Mouse (Mus musculus): ENCODE measurements around the gene Gm28047. TPM values are rescaled to one million over a fixed set of nuclear protein-coding genes. Genes with fewer than 3 reads are reported as not detected.
"Not testable (repeated sequence)": the region's sequence is repeated elsewhere in the genome, so short reads cannot be mapped to it uniquely, and the experiment has no call there.

Gm28047 gene
- polyA plus RNA-seq, 1 experiment from 2014 or later = 0.36 TPM

DNA sequence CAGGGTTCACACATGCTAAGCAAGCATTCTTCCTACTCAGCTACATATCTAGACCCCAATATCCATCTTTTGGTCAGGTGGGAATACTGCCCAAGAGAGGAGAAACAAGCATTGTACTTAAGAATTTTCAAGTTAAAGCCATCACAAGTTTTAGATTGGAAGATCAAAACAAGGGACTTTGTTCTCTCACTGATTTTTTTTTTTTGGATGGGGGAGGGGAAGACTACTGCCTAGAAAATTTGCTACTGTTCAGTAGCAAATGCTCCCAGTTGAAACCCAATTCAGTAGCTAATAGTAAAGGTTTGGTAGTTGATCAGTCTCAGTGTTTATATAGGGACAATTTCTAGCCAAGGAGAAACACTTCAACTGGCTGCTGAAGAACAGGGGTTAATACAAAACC lies 2.3 kb downstream of the Gm28047 start:
- H3K4me1 ChIP-seq (ENCODE audit: insufficient read depth, low read length) = peaks cover 22% of the 10 kb centered on the region
- no peak overlapping the region for H3K9ac ChIP-seq (replicated peaks; ENCODE audit: low read length)
- no peaks in the 10 kb centered on the region for H3K9me3 ChIP-seq (ENCODE audit: low read length)
- H3K36me3 ChIP-seq (ENCODE audit: insufficient read depth, low read length) = 0 out of 2 replicates have a peak, but pooled peaks cover 3% of the 10 kb centered on the region
- no peak for ATAC-seq (ENCODE audit: low FRiP score, low TSS enrichment)
- no peaks in the 10 kb centered on the region for H3K27me3 ChIP-seq (ENCODE audit: insufficient read depth, low read length)
- no peak overlapping the region for H3K4me3 ChIP-seq (ENCODE audit: low read length)
- no peak overlapping the region for H3K27ac ChIP-seq (ENCODE audit: low read length)
- 0 out of 2 replicates have a peak overlapping the region, but pooled peaks have one; percentile 3 for H3K4me2 ChIP-seq (replicated peaks; ENCODE audit: low read depth, low read length)

DNA sequence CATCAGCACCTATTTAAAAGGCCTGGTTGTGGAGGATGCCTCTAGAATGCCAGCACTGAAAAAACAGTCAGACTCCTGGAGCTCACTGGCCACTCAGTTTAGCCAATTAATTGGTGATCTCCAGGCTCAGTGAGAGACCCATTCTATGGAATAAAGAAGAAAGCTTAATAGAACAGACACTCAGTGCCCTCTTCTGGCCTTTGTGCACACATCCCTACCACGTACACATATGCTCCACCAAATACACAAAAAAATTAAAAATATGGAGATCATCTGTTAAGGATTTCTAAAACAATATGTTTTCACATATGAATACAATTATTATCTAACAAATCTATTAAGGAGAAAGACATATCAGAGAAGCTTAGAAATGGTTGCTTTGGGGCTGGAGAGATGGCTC lies 4.1 kb downstream of the Gm28047 start:
- no peak overlapping the region for H3K9ac ChIP-seq (replicated peaks; ENCODE audit: low read length)
- H3K4me2 ChIP-seq (replicated peaks; ENCODE audit: low read depth, low read length) = no peak overlapping the region
- no peak overlapping the region for H3K4me3 ChIP-seq (ENCODE audit: low read length)
- H3K27ac ChIP-seq (ENCODE audit: low read length) = no peak overlapping the region
- peaks cover 16% of the 10 kb centered on the region for H3K4me1 ChIP-seq (ENCODE audit: insufficient read depth, low read length)
- H3K9me3 ChIP-seq (ENCODE audit: low read length) = no peaks in the 10 kb centered on the region
- H3K36me3 ChIP-seq (ENCODE audit: insufficient read depth, low read length) = 0 out of 2 replicates have a peak, but pooled peaks cover 3% of the 10 kb centered on the region
- H3K27me3 ChIP-seq (ENCODE audit: insufficient read depth, low read length) = no peaks in the 10 kb centered on the region
- ATAC-seq (ENCODE audit: low FRiP score, low TSS enrichment) = no peak
- 74% methylated on average over 1 of the region's 1 CpGs for WGBS

DNA sequence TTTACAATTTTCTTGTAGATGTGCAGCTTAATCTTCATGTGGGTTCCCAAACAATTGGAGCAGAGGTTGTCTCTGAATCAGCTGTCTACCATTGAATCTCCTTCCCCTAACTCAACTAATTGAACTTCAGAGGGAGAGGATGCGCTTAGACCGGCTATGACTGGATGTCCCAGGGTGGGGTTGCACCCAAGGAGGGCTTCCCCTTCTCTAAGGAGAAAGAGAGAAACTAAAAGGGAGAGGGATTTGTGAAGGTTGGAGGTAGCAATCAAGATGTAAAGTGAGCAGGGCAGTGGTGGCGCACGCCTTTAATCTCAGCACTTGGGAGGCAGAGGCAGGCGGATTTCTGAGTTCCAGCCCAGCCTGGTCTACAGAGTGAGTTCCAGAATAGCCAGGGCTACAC lies 5.4 kb downstream of the Gm28047 start:
- H3K4me2 ChIP-seq (replicated peaks; ENCODE audit: low read depth, low read length) = no peak overlapping the region
- H3K27ac ChIP-seq (ENCODE audit: low read length) = no peak overlapping the region
- 0 out of 2 replicates have a peak, but pooled peaks cover 3% of the 10 kb centered on the region for H3K36me3 ChIP-seq (ENCODE audit: insufficient read depth, low read length)
- peaks cover 15% of the 10 kb centered on the region for H3K4me1 ChIP-seq (ENCODE audit: insufficient read depth, low read length)
- ATAC-seq (ENCODE audit: low FRiP score, low TSS enrichment) = no peak
- 96% methylated on average over 5 of the region's 5 CpGs for WGBS
- no peaks in the 10 kb centered on the region for H3K27me3 ChIP-seq (ENCODE audit: insufficient read depth, low read length)
- no peak overlapping the region for H3K9ac ChIP-seq (replicated peaks; ENCODE audit: low read length)
- H3K9me3 ChIP-seq (ENCODE audit: low read length) = no peaks in the 10 kb centered on the region
- H3K4me3 ChIP-seq (ENCODE audit: low read length) = no peak overlapping the region

DNA sequence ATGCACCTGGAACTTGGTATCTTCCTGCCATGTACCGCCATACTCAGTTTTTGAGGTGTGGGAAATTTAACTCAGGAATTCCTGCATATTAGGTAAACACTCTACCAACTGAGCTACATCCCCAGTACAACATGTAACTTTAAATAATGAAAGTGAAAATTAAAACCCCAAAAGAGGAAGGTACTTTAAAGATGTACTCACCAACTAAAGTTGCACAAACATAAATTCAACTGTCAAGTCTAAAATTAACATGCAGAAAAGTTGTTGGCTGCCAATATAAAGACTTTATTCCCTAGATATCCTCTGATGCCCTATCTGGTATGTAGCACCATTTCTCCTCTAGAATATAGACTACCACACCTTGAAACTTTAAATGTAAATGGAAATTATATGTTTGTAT lies 7.2 kb downstream of the Gm28047 start:
- H3K27me3 ChIP-seq (ENCODE audit: insufficient read depth, low read length) = no peaks in the 10 kb centered on the region
- 0 out of 2 replicates have a peak, but pooled peaks cover 3% of the 10 kb centered on the region for H3K36me3 ChIP-seq (ENCODE audit: insufficient read depth, low read length)
- H3K4me1 ChIP-seq (ENCODE audit: insufficient read depth, low read length) = peaks cover 5% of the 10 kb centered on the region; the same call in 1 of the 2 replicates
- WGBS = 88% methylated on average over 1 of the region's 1 CpGs
- ATAC-seq (ENCODE audit: low FRiP score, low TSS enrichment) = no peak
- H3K9me3 ChIP-seq (ENCODE audit: low read length) = no peaks in the 10 kb centered on the region
- no peak overlapping the region for H3K4me3 ChIP-seq (ENCODE audit: low read length)
- no peak overlapping the region for H3K9ac ChIP-seq (replicated peaks; ENCODE audit: low read length)
- no peak overlapping the region for H3K27ac ChIP-seq (ENCODE audit: low read length)
- H3K4me2 ChIP-seq (replicated peaks; ENCODE audit: low read depth, low read length) = no peak overlapping the region

DNA sequence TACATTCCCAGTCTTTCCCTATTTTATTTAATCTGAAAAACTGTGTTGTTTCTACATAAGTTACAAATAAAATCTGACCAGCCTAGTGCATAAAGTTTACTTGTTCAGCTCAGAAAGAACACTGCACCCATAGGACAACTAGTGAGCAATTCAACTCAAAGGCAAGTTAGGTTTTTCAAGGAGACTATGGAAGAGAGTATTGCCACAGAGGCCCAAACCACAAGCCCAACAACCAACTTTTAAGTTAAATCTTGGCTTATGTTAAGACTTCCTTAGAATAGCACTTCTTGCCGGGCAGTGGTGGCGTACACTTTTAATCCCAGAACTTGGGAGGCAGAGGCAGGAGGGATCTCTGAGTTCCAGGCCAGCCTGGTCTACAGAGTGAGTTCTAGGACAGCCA lies 8.7 kb downstream of the Gm28047 start:
- Histone ChIP-seq H3K27ac (ENCODE audit: low read length) (no peak overlapping the region), H3K9ac (replicated peaks; ENCODE audit: low read length) (no peak overlapping the region), H3K36me3 (ENCODE audit: insufficient read depth, low read length) (0 out of 2 replicates have a peak, but pooled peaks cover 3% of the 10 kb centered on the region), H3K9me3 (ENCODE audit: low read length) (no peaks in the 10 kb centered on the region), H3K4me1 (ENCODE audit: insufficient read depth, low read length) (no peaks in the 10 kb centered on the region), H3K4me2 (replicated peaks; ENCODE audit: low read depth, low read length) (no peak overlapping the region), H3K27me3 (ENCODE audit: insufficient read depth, low read length) (no peaks in the 10 kb centered on the region), H3K4me3 (ENCODE audit: low read length) (no peak overlapping the region)
- WGBS = 97% methylated on average over 2 of the region's 2 CpGs
- ATAC-seq (ENCODE audit: low FRiP score, low TSS enrichment) = no peak

DNA sequence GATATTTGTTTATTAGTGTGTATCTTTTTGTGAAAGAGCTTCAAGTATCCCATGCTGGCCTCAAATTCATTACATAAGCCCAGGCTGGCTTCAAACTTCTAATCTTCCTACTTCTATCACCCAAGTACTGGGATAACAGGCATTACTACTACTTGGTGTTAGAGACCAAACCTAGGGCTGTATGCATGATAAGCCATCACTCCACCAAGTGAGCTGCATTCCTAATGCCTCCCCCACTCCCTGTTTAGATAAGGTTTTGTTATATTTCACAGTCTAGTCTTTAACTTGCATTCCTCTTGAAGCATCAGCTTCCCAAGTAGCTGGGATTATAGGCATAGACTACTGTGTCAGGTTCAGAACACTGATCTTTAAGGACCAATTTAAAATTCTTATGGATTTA lies 10.6 kb downstream of the Gm28047 start:
- Histone ChIP-seq H3K27ac (ENCODE audit: low read length) (no peak overlapping the region), H3K27me3 (ENCODE audit: insufficient read depth, low read length) (no peaks in the 10 kb centered on the region), H3K4me3 (ENCODE audit: low read length) (no peak overlapping the region), H3K9ac (replicated peaks; ENCODE audit: low read length) (no peak overlapping the region), H3K4me1 (ENCODE audit: insufficient read depth, low read length) (no peaks in the 10 kb centered on the region), H3K4me2 (replicated peaks; ENCODE audit: low read depth, low read length) (no peak overlapping the region), H3K9me3 (ENCODE audit: low read length) (no peaks in the 10 kb centered on the region), H3K36me3 (ENCODE audit: insufficient read depth, low read length) (no peaks in the 10 kb centered on the region)
- no peak for ATAC-seq (ENCODE audit: low FRiP score, low TSS enrichment)

DNA sequence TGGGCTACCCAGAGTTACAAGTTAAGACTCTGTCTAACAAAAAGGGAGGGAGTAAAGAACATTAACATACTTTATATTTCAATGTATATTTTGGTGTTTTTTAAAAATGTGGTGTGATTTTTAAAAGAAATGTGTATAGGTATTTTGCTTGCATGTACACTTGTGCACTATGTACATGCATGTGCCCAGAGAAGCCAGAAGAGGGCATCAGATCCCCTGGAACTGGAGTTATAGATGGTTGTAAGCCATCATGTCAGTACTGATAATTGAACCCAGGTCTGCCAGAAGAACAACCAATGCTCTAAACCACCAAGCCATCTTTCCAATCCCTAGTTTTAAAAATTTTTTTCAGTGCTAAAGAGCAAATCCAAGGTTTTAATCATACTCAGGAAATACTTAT lies 11.9 kb downstream of the Gm28047 start:
- Histone ChIP-seq H3K4me1 (ENCODE audit: insufficient read depth, low read length) (no peaks in the 10 kb centered on the region), H3K27me3 (ENCODE audit: insufficient read depth, low read length) (no peaks in the 10 kb centered on the region), H3K4me2 (replicated peaks; ENCODE audit: low read depth, low read length) (no peak overlapping the region), H3K9ac (replicated peaks; ENCODE audit: low read length) (no peak overlapping the region), H3K4me3 (ENCODE audit: low read length) (no peak overlapping the region), H3K9me3 (ENCODE audit: low read length) (no peaks in the 10 kb centered on the region), H3K36me3 (ENCODE audit: insufficient read depth, low read length) (no peaks in the 10 kb centered on the region), H3K27ac (ENCODE audit: low read length) (no peak overlapping the region)
- no peak for ATAC-seq (ENCODE audit: low FRiP score, low TSS enrichment)

DNA sequence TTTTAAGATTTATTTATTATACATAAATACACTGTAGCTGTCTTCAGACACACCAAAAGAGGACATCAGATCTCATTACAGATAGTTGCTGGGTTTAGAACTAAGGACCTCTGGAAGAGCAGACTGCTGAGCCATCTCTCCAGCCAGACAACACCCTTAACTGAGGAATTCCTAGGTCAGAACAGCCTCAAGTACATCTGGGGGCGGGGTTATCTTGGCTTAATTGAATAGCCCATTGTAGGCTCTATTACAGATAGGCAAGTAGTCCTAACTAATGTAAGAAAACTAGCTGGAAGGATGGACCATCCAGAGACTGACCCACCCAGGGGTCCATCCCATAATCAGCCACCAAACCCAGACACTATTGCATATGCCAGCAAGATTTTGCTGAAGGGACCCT lies 16.3 kb downstream of the Gm28047 start:
- H3K4me2 ChIP-seq (replicated peaks; ENCODE audit: low read depth, low read length); H3K36me3 ChIP-seq (ENCODE audit: insufficient read depth, low read length); H3K9me3 ChIP-seq (ENCODE audit: low read length); H3K4me1 ChIP-seq (ENCODE audit: insufficient read depth, low read length); H3K9ac ChIP-seq (replicated peaks; ENCODE audit: low read length); H3K27me3 ChIP-seq (ENCODE audit: insufficient read depth, low read length); ATAC-seq (ENCODE audit: low FRiP score, low TSS enrichment); H3K4me3 ChIP-seq (ENCODE audit: low read length); H3K27ac ChIP-seq (ENCODE audit: low read length): not testable (repeated sequence)
- 85% methylated on average over 1 of the region's 1 CpGs for WGBS

DNA sequence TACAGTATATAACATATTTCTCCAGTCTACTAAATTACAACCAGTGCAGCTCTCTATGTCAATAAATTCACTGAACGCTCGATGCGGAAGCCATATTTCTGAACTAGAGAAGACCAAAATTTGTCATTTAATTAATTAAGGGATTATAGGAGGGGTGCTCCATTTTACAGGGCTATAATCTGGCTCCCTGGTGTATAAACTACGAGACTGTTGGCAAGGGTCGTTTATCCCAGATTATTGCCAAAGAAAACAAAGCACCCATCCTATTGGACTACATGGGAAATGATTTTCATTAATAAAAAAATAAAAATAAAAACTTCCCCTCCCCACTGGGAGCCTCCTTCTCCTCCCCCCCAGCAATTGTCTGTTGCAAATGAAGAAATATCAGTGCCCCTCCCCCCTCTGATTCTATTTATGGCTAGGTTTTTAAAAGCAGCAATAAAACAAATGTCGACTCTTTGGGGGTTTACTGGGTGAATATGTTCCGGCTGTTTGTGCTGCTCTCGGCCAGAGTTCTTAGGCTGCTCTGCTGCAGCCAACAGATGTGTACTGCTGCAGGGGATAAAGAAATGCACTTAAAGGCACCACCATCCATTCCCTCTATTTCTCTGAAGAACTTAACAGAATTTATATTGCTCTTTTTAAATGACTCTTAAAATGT lies 30.7 kb downstream of the Gm28047 start:
- peaks cover 7% of the 10 kb centered on the region; the same call in 1 of the 2 replicates for H3K36me3 ChIP-seq (ENCODE audit: insufficient read depth, low read length)
- WGBS = 25% methylated on average over 8 of the region's 8 CpGs

DNA sequence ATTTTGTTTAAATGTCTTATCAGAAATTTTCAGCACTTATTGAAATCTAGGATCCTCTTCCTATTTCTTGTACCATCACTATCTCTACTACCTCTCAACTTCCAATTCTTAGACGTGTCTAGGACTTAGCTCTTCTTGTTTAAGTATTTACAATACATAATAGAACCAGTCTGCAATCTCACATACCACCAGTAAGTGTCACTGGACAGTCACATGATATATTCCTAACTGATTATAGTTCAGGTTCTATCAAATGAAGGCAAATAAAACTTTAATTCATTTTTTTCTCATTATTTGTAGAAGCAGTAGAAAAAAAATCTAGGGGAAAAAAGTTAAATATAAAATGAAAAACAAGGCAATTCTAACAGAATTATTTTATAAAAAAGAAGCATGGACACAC lies 32.2 kb downstream of the Gm28047 start:
- Histone ChIP-seq H3K36me3 (ENCODE audit: insufficient read depth, low read length) (peaks cover 7% of the 10 kb centered on the region; the same call in 1 of the 2 replicates), H3K27ac (ENCODE audit: low read length) (no peak overlapping the region), H3K27me3 (ENCODE audit: insufficient read depth, low read length) (no peaks in the 10 kb centered on the region), H3K4me3 (ENCODE audit: low read length) (no peak overlapping the region), H3K4me2 (replicated peaks; ENCODE audit: low read depth, low read length) (no peak overlapping the region), H3K9me3 (ENCODE audit: low read length) (no peaks in the 10 kb centered on the region), H3K9ac (replicated peaks; ENCODE audit: low read length) (no peak overlapping the region), H3K4me1 (ENCODE audit: insufficient read depth, low read length) (peaks cover 26% of the 10 kb centered on the region)
- ATAC-seq (ENCODE audit: low FRiP score, low TSS enrichment) = no peak
- 33% methylated on average over 1 of the region's 1 CpGs for WGBS

More for the DNA sequence above, 30.7 kb downstream of the Gm28047 start:
- ATAC-seq (ENCODE audit: low FRiP score, low TSS enrichment) = peak; percentile 80
- 0 out of 2 replicates have a peak overlapping the region, but pooled peaks have one; percentile 16 for H3K4me3 ChIP-seq (ENCODE audit: low read length)
- H3K27me3 ChIP-seq (ENCODE audit: insufficient read depth, low read length) = no peaks in the 10 kb centered on the region
- 0 out of 2 replicates have a peak overlapping the region, but pooled peaks have one; percentile 24 for H3K27ac ChIP-seq (ENCODE audit: low read length)
- no peaks in the 10 kb centered on the region for H3K9me3 ChIP-seq (ENCODE audit: low read length)
- peak overlapping the region; percentile 37 for H3K4me2 ChIP-seq (replicated peaks; ENCODE audit: low read depth, low read length)
- no peak overlapping the region for H3K9ac ChIP-seq (replicated peaks; ENCODE audit: low read length)
- peaks cover 26% of the 10 kb centered on the region for H3K4me1 ChIP-seq (ENCODE audit: insufficient read depth, low read length)

Measured in kidney, embryonic 16.5 days (tissue).